Mouse (Mus musculus) neural tube, embryonic 13.5 days (tissue): ENCODE results near the gene Kcnj4. TPM values are rescaled to one million over a fixed set of nuclear protein-coding genes. Genes with fewer than 3 reads are reported as not detected.

Source experiments
- ATAC-seq: fragments of 200-750 bp; cut with Nextera tagmentation; 2 replicates; pipeline ENCODE4 v1.8.0; 2017; ENCODE audit warnings: low read depth, mild to moderate bottlenecking, moderate TSS enrichment, moderate library complexity
- H3K27ac ChIP-seq: fragments of 300-500 bp; sonication (generic); replicated peaks from 2 replicates; pipeline ENCODE4 v1.5.1; 2015; ENCODE audit warnings: moderate library complexity, mild to moderate bottlenecking, inconsistent platforms
- H3K27me3 ChIP-seq: fragments of 300-500 bp; sonication (generic); 2 replicates; pipeline ENCODE4 v1.6.1; 2015; ENCODE audit warnings: mild to moderate bottlenecking, inconsistent platforms
- H3K36me3 ChIP-seq: fragments of 300-500 bp; sonication (generic); 2 replicates; pipeline ENCODE4 v1.6.1; 2015; ENCODE audit warnings: mild to moderate bottlenecking, inconsistent platforms
- H3K4me1 ChIP-seq: fragments of 300-500 bp; sonication (generic); replicated peaks from 2 replicates; pipeline ENCODE4 v1.6.1; 2015; ENCODE audit warnings: inconsistent platforms
- H3K4me2 ChIP-seq: fragments of 300-500 bp; sonication (generic); 2 replicates; pipeline ENCODE4 v1.6.1; 2015; ENCODE audit warnings: inconsistent platforms, mild to moderate bottlenecking, moderate library complexity
- H3K4me3 ChIP-seq: fragments of 300-500 bp; sonication (generic); 2 replicates; pipeline ENCODE4 v1.5.1; 2015; ENCODE audit warnings: mild to moderate bottlenecking, inconsistent platforms
- H3K9ac ChIP-seq: fragments of 300-500 bp; sonication (generic); 2 replicates; pipeline ENCODE4 v1.6.1; 2015; ENCODE audit warnings: moderate library complexity, mild to moderate bottlenecking, inconsistent platforms
- H3K9me3 ChIP-seq: fragments of 300-500 bp; sonication (generic); 2 replicates; pipeline ENCODE4 v1.6.1; 2016; ENCODE audit warnings: inconsistent platforms
- WGBS: fragments of 180-500 bp; shearing (Covaris S2); methylation state at CpG from one replicate; pipeline ENCODE4 v1.1.7; 2015; 5-methylcytosine and 5-hydroxymethylcytosine counted together
- polyA plus RNA-seq: library from polyadenylated mRNA; unstranded; fragments of >200 nt; fragmentation: Nextera tagmentation; extraction: Ambion mirVana; gene quantifications from 2 replicates; pipeline ENCODE4 v1.2.1, GENCODE M21; 2015

The Kcnj4 gene
- polyA plus RNA-seq, 1 experiment from 2014 or later, result not detected

DNA sequence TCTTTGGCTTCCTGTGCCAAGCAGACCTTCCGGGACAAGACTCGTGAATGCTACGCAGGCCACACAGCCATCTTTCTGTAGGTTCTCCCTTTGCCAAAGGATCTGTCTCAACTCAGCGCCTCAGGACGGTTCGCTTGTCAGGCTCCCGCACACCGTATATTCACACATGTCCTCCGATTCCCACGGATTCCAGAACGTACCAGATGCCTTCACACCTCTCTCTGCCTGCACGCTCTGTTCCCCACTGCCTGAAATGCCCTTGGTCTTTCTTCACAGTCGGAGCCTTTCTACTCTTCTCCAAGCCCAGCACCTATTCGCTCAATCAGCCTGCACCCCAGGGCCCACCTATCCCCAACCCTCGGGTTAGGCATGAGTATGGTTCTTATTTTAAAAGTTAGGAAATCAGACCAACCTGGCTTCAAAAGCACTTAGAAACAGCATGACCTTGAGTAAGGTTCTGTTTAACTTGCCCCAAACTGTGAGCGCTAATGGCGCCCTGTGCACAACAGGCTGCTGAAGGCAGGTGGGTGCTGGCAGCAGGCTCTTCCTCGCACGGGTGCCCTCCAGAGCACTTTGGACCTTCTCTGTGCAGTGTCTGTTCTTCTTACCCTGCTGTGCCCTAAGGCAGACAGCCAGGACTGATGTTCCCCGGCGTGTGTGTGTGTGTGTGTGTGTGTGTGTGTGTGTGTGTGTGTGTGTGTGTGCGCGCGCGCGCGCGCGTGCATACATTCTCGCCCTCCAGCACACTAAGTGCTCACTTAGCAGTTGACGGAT is 2.2 kb upstream of the Kcnj4 start:
- Histone ChIP-seq H3K4me2 (no peak overlapping the region), H3K36me3 (no peaks in the 10 kb centered on the region), H3K27ac (no peak overlapping the region), H3K27me3 (peaks cover 94% of the 10 kb centered on the region), H3K9me3 (no peaks in the 10 kb centered on the region), H3K4me3 (no peak overlapping the region), H3K4me1 (peaks cover 42% of the 10 kb centered on the region), H3K9ac (no peak overlapping the region)
- 53% methylated on average over 29 of the region's 31 CpGs for WGBS
- ATAC-seq, result no peak

DNA sequence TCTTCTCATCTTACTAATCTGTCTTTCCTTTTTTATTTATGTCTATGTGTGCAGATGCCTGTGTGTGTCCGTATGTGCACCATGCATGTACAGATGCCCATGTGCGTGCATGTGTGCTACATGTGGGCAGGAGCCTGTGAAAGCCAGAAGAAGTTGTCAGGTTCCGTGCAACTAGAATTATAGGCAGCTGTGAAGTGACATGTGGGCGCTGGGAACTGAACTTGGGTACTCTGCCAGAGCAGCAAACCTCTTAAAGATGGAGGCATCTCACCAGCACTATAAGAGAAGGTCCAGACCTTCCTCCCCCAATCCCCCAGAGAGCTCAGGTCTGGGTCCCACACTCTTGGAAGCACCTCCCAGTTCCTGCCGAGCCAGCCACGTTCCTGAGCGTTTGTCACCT is 1.4 kb upstream of the Kcnj4 start:
- peak overlapping the region; percentile 99; the same call in 1 of the 2 replicates for H3K4me2 ChIP-seq
- 36% methylated on average over 7 of the region's 7 CpGs for WGBS
- ATAC-seq, result no peak
- H3K4me1 ChIP-seq, result peaks cover 35% of the 10 kb centered on the region
- no peaks in the 10 kb centered on the region for H3K9me3 ChIP-seq
- peaks cover 97% of the 10 kb centered on the region for H3K27me3 ChIP-seq
- H3K9ac ChIP-seq, result no peak overlapping the region
- no peaks in the 10 kb centered on the region for H3K36me3 ChIP-seq
- peak overlapping the region; percentile 54; the same call in 1 of the 2 replicates for H3K4me3 ChIP-seq
- H3K27ac ChIP-seq, result no peak overlapping the region

GRCm38 (mm10) chr15:79505616-79506283 is 709 bp upstream of the Kcnj4 start:
- Histone ChIP-seq H3K9ac (peak overlapping the region; percentile 65), H3K36me3 (no peaks in the 10 kb centered on the region), H3K27ac (no peak overlapping the region), H3K27me3 (peaks cover 98% of the 10 kb centered on the region), H3K4me2 (peak overlapping the region; percentile 99), H3K4me1 (peaks cover 31% of the 10 kb centered on the region), H3K4me3 (peak overlapping the region; percentile 54), H3K9me3 (no peaks in the 10 kb centered on the region)
- under 1% methylated on average over 48 of the region's 71 CpGs for WGBS
- ATAC-seq, result peak; percentile 67

GRCm38 (mm10) chr15:79503438-79503837 is 1.6 kb downstream of the Kcnj4 start:
- no peak overlapping the region for H3K27ac ChIP-seq
- no peaks in the 10 kb centered on the region for H3K36me3 ChIP-seq
- no peaks in the 10 kb centered on the region for H3K9me3 ChIP-seq
- peaks cover 89% of the 10 kb centered on the region for H3K27me3 ChIP-seq
- no peak for ATAC-seq
- 77% methylated on average over 5 of the region's 5 CpGs for WGBS
- peaks cover 31% of the 10 kb centered on the region for H3K4me1 ChIP-seq
- no peak overlapping the region for H3K9ac ChIP-seq
- H3K4me2 ChIP-seq, result no peak overlapping the region
- H3K4me3 ChIP-seq, result no peak overlapping the region

DNA sequence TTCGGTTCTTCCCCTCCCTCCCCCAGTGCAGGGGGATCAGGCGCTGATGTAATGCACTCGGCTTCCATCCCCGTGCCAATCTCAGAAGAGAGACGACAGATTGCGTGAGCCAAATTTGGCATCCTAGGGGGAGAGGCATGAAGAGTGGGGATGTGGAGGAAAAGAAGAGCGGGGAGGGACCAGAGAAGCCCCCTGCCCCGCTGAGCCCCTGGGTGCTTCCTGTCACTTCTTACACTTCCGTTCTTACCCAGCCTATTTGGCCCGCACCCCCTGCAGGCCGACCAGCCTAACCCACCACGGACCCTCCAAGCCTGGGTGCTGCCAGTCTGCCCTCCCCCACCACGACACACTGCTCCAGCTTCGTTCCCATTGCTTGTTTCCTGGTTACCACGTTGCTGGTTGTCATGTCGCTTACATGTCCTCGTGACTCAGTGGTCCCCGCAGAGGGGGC is 2.1 kb downstream of the Kcnj4 start:
- H3K9me3 ChIP-seq, result no peaks in the 10 kb centered on the region
- H3K4me1 ChIP-seq, result peaks cover 31% of the 10 kb centered on the region
- no peak overlapping the region for H3K9ac ChIP-seq
- H3K36me3 ChIP-seq, result no peaks in the 10 kb centered on the region
- H3K27me3 ChIP-seq, result peaks cover 84% of the 10 kb centered on the region
- no peak overlapping the region for H3K4me3 ChIP-seq
- H3K4me2 ChIP-seq, result no peak overlapping the region
- H3K27ac ChIP-seq, result no peak overlapping the region
- no peak for ATAC-seq
- WGBS, result 20% methylated on average over 18 of the region's 18 CpGs

DNA sequence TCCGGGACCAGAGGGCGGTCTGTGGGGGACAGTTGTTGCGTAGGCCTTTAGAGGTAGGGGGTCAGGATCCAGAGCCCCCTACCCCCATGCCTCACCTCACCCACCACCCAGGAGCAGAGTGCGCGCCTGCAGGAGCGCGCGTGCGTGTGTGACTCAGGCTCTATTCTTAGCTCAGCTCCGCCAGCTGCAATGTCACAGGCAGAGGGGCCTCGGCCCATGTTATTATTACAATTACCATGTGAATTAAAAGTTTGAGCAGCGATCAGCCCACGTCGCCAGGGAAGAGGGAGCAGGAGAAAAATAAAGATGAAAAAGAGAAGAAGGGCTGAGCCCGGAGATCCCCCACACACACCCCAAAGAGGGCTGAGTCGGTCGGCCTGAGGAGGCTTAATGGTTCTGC is 4.9 kb downstream of the Kcnj4 start:
- no peak overlapping the region for H3K4me2 ChIP-seq
- H3K36me3 ChIP-seq, result no peaks in the 10 kb centered on the region
- no peak overlapping the region for H3K9ac ChIP-seq
- H3K4me1 ChIP-seq, result peaks cover 10% of the 10 kb centered on the region
- 73% methylated on average over 17 of the region's 17 CpGs for WGBS
- peaks cover 56% of the 10 kb centered on the region for H3K27me3 ChIP-seq
- H3K9me3 ChIP-seq, result no peaks in the 10 kb centered on the region
- no peak overlapping the region for H3K27ac ChIP-seq
- ATAC-seq, result no peak
- no peak overlapping the region for H3K4me3 ChIP-seq

DNA sequence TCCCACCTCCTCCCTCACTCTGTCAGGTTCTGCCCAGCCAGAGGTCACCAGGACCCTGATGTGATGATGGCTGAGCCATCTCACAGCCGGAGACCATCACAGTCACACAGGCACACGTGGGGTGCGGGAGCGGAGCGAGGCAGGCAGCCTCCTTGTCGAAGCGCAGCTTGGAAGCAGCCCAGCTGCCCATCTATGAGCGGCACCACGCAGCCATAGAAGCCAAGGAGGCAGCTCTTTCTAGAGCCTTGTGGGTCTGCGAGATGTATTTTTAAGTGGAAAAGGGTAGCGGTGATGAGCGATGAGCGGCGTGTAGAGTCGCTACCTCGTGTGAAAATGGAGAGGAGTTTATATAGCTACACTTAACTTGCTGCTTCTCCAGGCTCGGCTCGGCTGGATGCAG is 11.5 kb downstream of the Kcnj4 start:
- 50% methylated on average over 18 of the region's 18 CpGs for WGBS
- Histone ChIP-seq H3K27ac (no peak overlapping the region), H3K9ac (no peak overlapping the region), H3K27me3 (peaks cover 16% of the 10 kb centered on the region; the same call in 1 of the 2 replicates), H3K4me1 (no peaks in the 10 kb centered on the region), H3K9me3 (no peaks in the 10 kb centered on the region), H3K4me3 (no peak overlapping the region), H3K36me3 (no peaks in the 10 kb centered on the region), H3K4me2 (no peak overlapping the region)
- no peak for ATAC-seq

DNA sequence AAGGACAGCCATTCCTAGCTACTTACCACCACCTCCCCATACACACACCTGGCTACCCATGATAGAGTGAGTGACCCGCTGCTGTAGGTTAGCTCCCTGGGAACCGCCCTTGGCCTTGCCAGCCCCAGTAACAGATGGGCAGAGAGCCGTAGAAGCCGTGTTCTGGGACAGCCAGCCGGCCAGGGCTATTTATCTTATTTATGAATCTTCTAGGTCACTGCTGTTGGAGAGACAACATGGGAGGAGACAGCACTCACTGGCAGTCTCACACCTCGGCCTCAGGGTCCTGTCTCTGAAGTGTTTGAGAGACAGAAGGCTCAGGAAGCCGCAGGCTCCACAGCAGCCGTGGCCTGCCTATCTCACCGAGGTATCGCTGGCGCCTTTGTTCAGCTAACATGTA is 15.6 kb downstream of the Kcnj4 start:
- no peaks in the 10 kb centered on the region for H3K36me3 ChIP-seq
- 49% methylated on average over 11 of the region's 11 CpGs for WGBS
- no peak for ATAC-seq

DNA sequence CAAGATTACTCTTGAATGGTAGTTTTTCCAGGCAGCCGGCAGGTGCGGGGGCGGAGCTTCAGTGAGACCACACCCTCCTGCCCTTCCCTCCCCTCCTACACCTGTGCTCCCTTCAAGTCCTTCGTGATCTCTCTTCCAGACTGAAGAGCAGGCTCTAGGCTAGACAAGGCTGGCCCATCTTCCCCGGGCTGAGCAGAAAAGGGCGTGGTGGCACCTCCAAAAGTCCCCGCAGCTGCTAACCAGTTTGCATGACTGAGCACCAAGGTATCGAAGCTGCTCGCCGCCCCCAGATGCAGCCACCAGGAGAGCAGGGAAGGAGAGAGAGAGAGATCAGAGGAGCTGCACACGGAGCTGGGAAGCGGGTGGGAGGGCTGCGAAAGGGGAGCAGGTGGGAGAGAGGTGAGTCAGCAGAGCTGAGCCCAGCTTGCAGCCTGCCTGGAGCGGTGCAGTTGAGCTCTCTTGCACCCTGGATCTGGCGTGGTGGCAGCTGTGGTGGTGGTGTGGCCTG is 23.8 kb downstream of the Kcnj4 start:
- Histone ChIP-seq H3K4me3 (no peak overlapping the region), H3K9ac (no peak overlapping the region), H3K4me1 (0 out of 2 replicates have a peak, but pooled peaks cover 5% of the 10 kb centered on the region), H3K9me3 (no peaks in the 10 kb centered on the region), H3K27me3 (peaks cover 24% of the 10 kb centered on the region), H3K36me3 (no peaks in the 10 kb centered on the region), H3K27ac (no peak overlapping the region), H3K4me2 (no peak overlapping the region)
- WGBS, result 7% methylated on average over 15 of the region's 15 CpGs
- no peak for ATAC-seq

More for the DNA sequence above, 15.6 kb downstream of the Kcnj4 start:
- H3K9me3 ChIP-seq, result no peaks in the 10 kb centered on the region
- H3K27ac ChIP-seq, result no peak overlapping the region
- H3K4me3 ChIP-seq, result no peak overlapping the region
- no peaks in the 10 kb centered on the region for H3K4me1 ChIP-seq
- peaks cover 16% of the 10 kb centered on the region; the same call in 1 of the 2 replicates for H3K27me3 ChIP-seq
- no peak overlapping the region for H3K9ac ChIP-seq
- no peak overlapping the region for H3K4me2 ChIP-seq

DNA sequence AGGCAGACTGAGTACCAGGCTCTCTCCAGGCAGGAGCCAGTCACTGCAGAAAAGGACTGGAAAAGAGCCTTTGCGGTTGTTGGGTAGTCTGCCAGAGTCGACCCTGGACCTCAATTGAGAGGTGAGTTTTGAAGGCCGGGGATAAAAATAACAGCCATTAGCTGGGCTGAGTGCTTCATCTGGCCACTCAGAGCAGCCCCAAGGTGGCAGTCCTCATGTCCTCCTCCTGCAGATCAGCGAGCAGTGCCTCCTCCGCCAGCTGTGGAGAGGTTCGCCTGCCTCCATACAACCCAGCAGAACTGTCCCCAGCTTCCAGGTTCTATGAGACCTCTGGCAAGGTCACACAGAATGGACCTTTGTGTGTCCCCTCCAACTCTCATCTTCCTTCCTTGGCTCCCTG is 27.8 kb downstream of the Kcnj4 start:
- Histone ChIP-seq H3K4me3 (no peak overlapping the region), H3K4me2 (no peak overlapping the region), H3K9me3 (no peaks in the 10 kb centered on the region), H3K27me3 (peaks cover 24% of the 10 kb centered on the region), H3K9ac (no peak overlapping the region), H3K36me3 (no peaks in the 10 kb centered on the region), H3K4me1 (0 out of 2 replicates have a peak, but pooled peaks cover 5% of the 10 kb centered on the region), H3K27ac (no peak overlapping the region)
- 55% methylated on average over 6 of the region's 6 CpGs for WGBS
- no peak for ATAC-seq

DNA sequence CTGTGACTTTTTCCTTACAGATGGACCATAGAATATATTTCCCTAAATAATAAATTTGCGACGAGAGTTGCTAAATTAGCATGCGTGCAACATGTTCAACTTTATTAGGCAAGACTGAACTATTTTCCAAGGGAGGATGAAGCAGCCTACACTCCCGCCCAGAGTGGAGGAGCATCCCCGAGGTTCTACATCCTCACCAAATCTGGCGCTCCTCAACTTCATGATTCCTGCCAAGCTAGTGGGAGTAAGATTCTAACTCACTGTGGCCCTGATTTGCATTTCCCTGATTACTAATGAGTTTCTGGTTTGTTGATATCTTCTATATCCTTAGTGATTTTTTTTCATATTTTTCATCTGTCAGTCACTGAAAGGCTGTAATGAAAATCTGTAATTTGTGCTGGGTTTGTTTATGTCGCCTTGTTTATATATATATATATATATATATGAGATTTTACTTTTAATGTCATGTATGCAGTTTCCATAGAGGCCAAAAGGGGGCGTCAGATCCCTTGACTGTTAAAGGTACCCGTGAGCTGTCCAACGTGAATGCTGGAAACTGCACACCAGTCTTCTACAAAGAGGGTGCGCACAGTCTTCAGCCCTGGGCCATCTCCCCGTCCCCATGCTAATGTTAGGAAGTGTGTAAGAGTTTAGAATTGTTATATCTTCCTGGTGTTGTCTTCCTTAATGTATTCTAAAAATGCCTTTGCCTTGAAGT is 31.2 kb downstream of the Kcnj4 start:
- Histone ChIP-seq H3K4me3 (no peak overlapping the region), H3K9ac (no peak overlapping the region), H3K27ac (no peak overlapping the region), H3K9me3 (no peaks in the 10 kb centered on the region), H3K4me2 (no peak overlapping the region), H3K36me3 (no peaks in the 10 kb centered on the region), H3K4me1 (0 out of 2 replicates have a peak, but pooled peaks cover 6% of the 10 kb centered on the region), H3K27me3 (no peaks in the 10 kb centered on the region)
- WGBS, result 56% methylated on average over 12 of the region's 12 CpGs
- no peak for ATAC-seq

GRCm38 (mm10) chr15:79473042-79473441 is 32.0 kb downstream of the Kcnj4 start:
- WGBS, result 79% methylated on average over 5 of the region's 5 CpGs
- H3K4me1 ChIP-seq, result 0 out of 2 replicates have a peak, but pooled peaks cover 6% of the 10 kb centered on the region
- no peak overlapping the region for H3K9ac ChIP-seq
- ATAC-seq, result no peak
- no peaks in the 10 kb centered on the region for H3K36me3 ChIP-seq
- no peak overlapping the region for H3K4me3 ChIP-seq
- H3K9me3 ChIP-seq, result no peaks in the 10 kb centered on the region
- H3K4me2 ChIP-seq, result no peak overlapping the region
- H3K27ac ChIP-seq, result no peak overlapping the region
- H3K27me3 ChIP-seq, result no peaks in the 10 kb centered on the region
